Mouse (Mus musculus) embryonic fibroblast, embryonic 13.5 days (primary cell): ENCODE measurements around the gene Gm8909.
"Not testable (repeated sequence)": the region's sequence is repeated elsewhere in the genome, so short reads cannot be mapped to it uniquely, and the experiment has no call there.

Source experiments
- CTCF ChIP-seq: IDR thresholded peaks from 2 replicates; pipeline ENCODE4 v1.5.1; 2011; ENCODE audit warnings: mild to moderate bottlenecking, control low read depth, low read length, moderate library complexity, borderline replicate concordance; ENCODE audit not compliant: insufficient read depth
- POLR2A ChIP-seq: IDR thresholded peaks from 2 replicates; pipeline ENCODE4 v1.6.1; 2011; ENCODE audit warnings: low read depth, mild to moderate bottlenecking, control low read depth, low read length, moderate library complexity

- not testable (repeated sequence) for TF ChIP-seq CTCF, POLR2A
Measured at GRCm38 (mm10) chr17:36146937-36147336, 21.4 kb downstream of the Gm8909 start.
